Mouse (Mus musculus) cerebellum, postnatal 10 days (tissue): ENCODE data around the gene Btla.

Source experiments
- DNase-seq, 2 experiments: peaks; one replicate each; pipeline ENCODE4 v3.0.0; 2021; ENCODE audit warnings: mixed read lengths in 2 of 2

The Btla gene

DNA sequence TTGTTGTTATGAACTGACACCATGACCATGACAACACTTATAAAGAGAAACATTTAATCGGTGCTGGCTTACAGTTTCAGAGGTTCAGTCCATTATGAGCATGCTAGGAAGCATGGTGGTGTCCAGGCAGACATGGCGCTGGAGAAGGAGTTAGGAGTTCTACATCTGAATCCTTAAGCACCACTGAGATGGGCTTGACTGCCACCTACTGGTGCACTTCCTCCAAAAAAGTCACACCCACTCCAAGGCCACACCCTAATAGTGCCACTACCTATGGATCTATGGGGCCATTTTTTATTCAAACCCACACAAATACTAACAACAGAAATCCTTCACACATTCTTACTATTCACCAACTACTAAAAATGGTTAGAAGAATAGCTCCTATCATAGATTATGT, 35.5 kb downstream of the Btla start:
- DNase-seq, result no peak

DNA sequence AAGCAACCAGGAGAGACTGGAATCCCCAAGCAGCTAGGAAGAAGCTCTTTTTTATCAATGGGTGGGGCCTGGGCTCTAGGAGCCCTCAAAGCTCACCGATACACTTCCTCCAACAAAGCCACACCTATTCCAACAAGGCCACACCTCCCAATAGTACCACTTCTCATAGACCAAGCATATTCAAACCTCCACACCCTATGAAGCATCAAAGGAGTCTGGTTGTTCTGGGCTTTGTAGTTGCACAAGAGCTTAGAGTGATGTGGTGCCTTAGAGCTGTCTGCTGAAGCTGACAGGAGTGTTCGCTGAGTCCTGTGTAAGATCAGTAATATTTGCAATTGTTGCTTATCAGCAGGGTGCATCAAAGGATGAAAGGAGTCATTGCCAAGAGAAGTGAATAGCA, 37.2 kb downstream of the Btla start:
- DNase-seq, result no peak

DNA sequence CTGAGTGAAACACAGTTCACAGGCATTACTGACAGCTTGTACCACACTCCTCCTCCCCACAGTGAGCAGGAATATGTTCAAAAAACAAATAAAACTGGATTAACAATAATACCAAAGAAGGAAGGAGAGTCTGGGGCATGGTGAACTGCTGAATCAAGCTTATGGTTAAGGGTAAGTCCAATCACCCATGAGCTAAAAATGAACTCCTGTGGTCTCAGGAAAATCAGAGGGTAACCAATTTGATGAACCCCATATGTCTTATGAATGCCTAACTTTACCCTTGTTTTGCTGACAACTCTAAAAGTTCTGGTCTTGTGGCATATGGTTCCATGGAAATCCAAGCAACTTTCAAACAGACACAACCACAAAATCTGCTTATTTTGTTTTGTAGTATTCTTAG, 37.9 kb downstream of the Btla start:
- DNase-seq, result no peak

DNA sequence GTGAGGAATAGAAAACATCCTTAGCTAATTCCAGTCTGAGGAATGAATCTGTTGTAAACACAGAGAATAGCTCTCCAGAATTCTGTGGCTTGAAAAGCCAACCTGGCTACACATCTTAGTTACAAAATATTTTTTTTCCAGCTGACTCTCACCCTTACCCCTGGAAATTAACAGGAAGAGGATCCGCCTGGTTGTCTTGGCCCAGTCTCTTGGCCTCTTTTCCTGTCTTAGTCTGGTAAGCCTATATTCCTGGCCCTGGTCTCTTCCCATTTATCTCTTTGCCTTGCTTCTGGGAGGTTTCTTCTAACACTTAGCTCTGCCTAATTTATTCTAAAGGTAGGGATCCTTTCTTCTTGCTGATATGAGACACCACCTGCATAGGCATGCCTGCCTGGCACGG, 45.8 kb downstream of the Btla start:
- no peak for DNase-seq

DNA sequence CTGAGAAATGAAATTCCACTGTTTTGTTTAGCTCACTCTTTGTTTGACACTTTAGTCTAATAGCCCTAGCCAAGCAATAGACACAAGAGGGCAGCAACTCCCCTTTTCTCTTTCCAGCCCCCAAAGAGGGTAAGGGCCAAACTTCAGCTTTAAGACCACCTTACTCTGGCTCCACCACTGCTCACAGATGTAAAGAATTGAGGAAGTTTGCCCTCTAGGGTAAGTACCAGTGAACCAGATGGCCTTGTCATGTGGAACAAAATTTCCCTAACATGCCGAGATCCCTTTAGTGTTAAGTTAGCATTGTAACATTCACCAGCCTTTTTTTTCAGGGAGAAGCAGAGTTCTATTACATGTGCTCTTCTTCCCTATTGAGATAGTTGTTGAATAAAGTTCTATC, 59.0 kb downstream of the Btla start:
- DNase-seq, result no peak

DNA sequence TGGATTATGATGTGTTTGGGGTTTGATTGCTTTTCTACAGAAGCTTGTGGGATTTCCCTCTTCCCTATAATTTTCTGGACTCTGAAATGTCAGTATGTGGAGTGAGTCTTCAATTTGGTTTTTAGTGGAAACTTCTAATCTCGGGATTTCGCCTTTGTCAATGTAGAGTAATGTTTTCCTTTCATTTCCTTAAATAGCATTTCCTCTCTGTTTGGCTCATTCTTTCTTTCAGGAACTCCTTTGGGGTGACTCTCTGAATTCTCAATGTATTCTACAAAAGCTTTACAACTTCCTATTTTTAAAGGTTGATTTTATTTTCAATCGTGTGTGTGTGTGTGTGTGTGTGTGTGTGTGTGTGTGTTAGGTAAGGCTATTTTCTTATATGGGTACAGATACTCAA, 73.7 kb downstream of the Btla start:
- DNase-seq, result no peak
